Mouse (Mus musculus) limb, embryonic 14.5 days (tissue): Measurements from ENCODE around the gene Rgs6. TPM values are rescaled to one million over a fixed set of nuclear protein-coding genes. Genes with fewer than 3 reads are reported as not detected.

Experiments
- ATAC-seq: fragments of 200-750 bp; cut with Nextera tagmentation; 2 replicates; pipeline ENCODE4 v1.8.0; 2017; ENCODE audit warnings: low read depth, moderate number of reproducible peaks, moderate TSS enrichment; ENCODE audit not compliant: low FRiP score
- DNase-seq: peaks from one replicate; pipeline ENCODE4 v3.0.0-alpha.2; 2015; ENCODE audit warnings: low spot score
- H3K27ac ChIP-seq: fragments of 300-500 bp; sonication (generic); replicated peaks from 2 replicates; pipeline ENCODE4 v1.5.1; 2014; ENCODE audit warnings: low read depth, mild to moderate bottlenecking, low read length, moderate library complexity, mixed read lengths
- H3K27me3 ChIP-seq: fragments of 300-500 bp; sonication (generic); 2 replicates; pipeline ENCODE4 v1.6.1; 2014; ENCODE audit warnings: low read length, mixed read lengths; ENCODE audit not compliant: control insufficient read depth, insufficient read depth
- H3K36me3 ChIP-seq: fragments of 300-500 bp; sonication (generic); 2 replicates; pipeline ENCODE4 v1.6.1; 2014; ENCODE audit warnings: mild to moderate bottlenecking, low read length, moderate library complexity, mixed read lengths; ENCODE audit not compliant: control insufficient read depth, insufficient read depth
- H3K4me1 ChIP-seq: fragments of 300-500 bp; sonication (generic); 2 replicates; pipeline ENCODE4 v1.6.1; 2014; ENCODE audit warnings: antibody characterized with exemption, low read length, mixed read lengths; ENCODE audit not compliant: control insufficient read depth, insufficient read depth
- H3K4me2 ChIP-seq: fragments of 300-500 bp; sonication (generic); replicated peaks from 2 replicates; pipeline ENCODE4 v1.6.1; 2014; ENCODE audit warnings: low read depth, mild to moderate bottlenecking, low read length, moderate library complexity; ENCODE audit not compliant: severe bottlenecking
- H3K4me3 ChIP-seq: fragments of 300-500 bp; sonication (generic); replicated peaks from 2 replicates; pipeline ENCODE4 v1.5.1; 2014; ENCODE audit warnings: low read length
- H3K9ac ChIP-seq: fragments of 300-500 bp; sonication (generic); 2 replicates; pipeline ENCODE4 v1.6.1; 2014; ENCODE audit warnings: mild to moderate bottlenecking, low read depth, low read length, moderate library complexity; ENCODE audit not compliant: severe bottlenecking
- H3K9me3 ChIP-seq: fragments of 300-500 bp; sonication (generic); 2 replicates; pipeline ENCODE4 v1.6.1; 2016; ENCODE audit warnings: low read length; ENCODE audit not compliant: control insufficient read depth
- POLR2A ChIP-seq: fragments of 200-500 bp; IDR thresholded peaks from 2 replicates; pipeline ENCODE4 v1.8.0; 2012; ENCODE audit warnings: inconsistent platforms, mild to moderate bottlenecking, moderate library complexity, borderline replicate concordance; ENCODE audit not compliant: insufficient read depth, insufficient read length; ENCODE audit errors: extremely low read depth
- WGBS: fragments of 180-500 bp; shearing (Covaris S2); extraction: QIAGEN DNeasy Blood & Tissue Kit; methylation state at CpG from one replicate; pipeline ENCODE4 v1.1.7; 2014; 5-methylcytosine and 5-hydroxymethylcytosine counted together
- polyA plus RNA-seq, 2 experiments: library from polyadenylated mRNA; depleted of rRNA in 1 of 2; stranded (reverse) in 1 of 2; unstranded in 1 of 2; fragments of >200 nt; fragmentation: Nextera tagmentation in 1 of 2; extraction: Ambion mirVana in 1 of 2; gene quantifications; 2 replicates each; pipeline versions ENCODE4 v1.2.1 to v1.2.3; 2012 to 2014

Gene Rgs6
- polyA plus RNA-seq, 2 experiments, result 1.2 to 1.5 TPM

DNA sequence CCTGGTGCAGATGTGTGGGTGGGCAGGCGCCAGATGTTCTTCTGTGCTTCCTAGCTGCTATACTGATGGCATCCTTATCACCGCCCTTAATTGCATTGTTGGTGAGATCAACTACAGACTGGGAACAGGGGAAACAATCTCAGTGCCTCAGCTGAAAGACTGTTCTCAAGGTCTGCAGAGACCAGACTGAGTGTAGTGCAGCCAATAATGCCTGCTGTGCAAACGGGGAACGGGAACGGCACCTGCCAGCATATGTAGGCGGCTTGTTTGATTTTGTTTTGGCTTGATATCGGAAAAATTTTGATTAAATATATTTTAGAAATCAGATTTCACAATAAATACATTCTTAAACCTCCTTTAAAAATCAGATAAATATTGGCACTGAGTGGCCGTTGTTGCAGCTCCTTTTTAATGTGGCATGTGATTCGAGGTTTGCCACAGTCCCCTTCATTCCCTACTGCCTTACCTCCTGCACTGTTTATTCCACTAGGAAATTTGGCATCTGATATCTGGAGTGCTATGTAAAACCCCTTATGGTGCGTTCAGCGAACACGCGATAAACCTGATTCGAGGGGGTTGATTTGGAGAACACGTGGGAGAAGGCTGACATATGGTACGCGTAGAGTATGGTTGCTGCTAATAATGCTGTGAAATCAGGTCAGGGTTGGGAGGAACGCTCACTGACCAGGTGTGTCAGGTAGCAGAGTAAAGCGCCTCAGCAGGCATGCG, 333.4 kb downstream of the Rgs6 start:
- 78% methylated on average over 20 of the region's 20 CpGs for WGBS
- Histone ChIP-seq H3K27me3 (no peaks in the 10 kb centered on the region), H3K4me3 (no peak overlapping the region), H3K9me3 (no peaks in the 10 kb centered on the region), H3K4me2 (no peak overlapping the region), H3K27ac (no peak overlapping the region), H3K36me3 (no peaks in the 10 kb centered on the region), H3K4me1 (peaks cover 4% of the 10 kb centered on the region), H3K9ac (no peak overlapping the region)
- no peak for ATAC-seq
- TF ChIP-seq POLR2A, result no peak
- no peak for DNase-seq

DNA sequence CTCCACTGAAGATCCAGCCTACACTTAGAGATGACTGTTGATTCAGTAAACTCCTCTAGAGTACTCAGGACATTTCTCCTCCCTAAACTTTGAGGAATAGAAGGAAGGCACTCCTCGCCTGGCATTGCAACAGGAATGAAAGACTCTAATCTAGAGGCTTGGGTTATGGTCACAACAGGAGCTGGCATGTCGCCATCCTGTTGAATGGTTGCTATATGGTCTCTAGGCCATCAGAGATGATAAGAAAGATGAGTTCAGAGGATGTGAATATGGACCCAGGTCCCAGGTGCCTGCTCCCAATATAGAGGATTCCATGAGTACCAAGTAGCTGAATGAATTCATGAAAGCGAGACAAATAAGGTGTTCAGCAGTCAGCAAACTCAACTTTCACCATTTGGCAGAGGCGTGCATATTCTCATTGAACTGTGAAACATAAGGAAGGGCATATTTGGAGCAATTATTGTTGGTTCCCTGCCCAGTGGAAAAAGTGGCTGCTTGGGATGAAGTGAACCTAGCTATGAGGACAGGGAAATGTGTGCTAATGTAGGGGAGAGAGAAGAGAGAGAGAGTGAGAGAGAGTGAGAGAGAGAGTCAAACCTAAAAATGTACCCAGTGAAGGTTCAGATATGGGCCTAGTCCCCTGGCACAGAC, 334.9 kb downstream of the Rgs6 start:
- no peaks in the 10 kb centered on the region for H3K9me3 ChIP-seq
- no peak for TF ChIP-seq POLR2A
- no peak overlapping the region for H3K27ac ChIP-seq
- ATAC-seq, result no peak
- DNase-seq, result peak; percentile 27
- H3K27me3 ChIP-seq, result no peaks in the 10 kb centered on the region
- H3K9ac ChIP-seq, result no peak overlapping the region
- no peak overlapping the region for H3K4me2 ChIP-seq
- H3K4me1 ChIP-seq, result peaks cover 4% of the 10 kb centered on the region
- H3K36me3 ChIP-seq, result no peaks in the 10 kb centered on the region
- no peak overlapping the region for H3K4me3 ChIP-seq
- WGBS, result 83% methylated on average over 4 of the region's 4 CpGs

DNA sequence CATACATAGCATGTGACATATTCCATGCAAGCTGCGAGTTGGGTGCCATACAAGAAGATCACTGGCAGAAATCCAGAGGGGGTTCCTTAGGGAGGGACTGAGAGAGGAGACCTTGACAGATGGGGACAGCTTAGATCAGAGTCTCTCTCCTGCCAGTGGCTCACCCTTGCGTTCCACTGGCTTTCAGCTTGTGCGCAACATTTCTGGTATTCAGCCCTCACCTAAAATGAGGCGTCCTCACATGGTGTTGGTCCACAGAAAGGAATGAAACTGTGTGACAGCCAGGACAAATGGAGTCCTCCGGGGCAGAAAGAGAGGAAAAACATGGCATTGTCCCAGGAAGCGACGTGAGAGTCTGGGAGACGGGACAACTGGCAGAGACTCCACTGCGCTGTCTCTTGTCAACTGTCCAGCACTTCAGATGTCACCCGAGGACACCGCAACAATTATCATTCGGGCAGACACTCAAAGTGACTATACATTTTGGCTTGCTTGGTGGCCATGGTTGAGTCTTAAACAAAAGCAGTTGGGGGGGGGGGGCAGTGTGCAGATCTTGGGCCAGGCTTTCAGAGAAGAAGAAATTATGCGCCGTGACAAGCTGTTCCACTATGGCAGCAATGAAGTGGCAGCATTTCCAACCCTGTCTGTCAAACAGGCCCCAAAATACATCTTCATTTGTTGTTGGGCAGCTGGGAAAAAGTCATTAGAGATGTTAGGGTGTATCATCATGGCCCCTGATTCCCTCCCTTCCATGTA, 344.8 kb downstream of the Rgs6 start:
- no peak overlapping the region for H3K4me3 ChIP-seq
- TF ChIP-seq POLR2A, result no peak
- H3K27me3 ChIP-seq, result no peaks in the 10 kb centered on the region
- DNase-seq (no peak), ATAC-seq (no peak)
- H3K36me3 ChIP-seq, result no peaks in the 10 kb centered on the region
- WGBS, result 89% methylated on average over 14 of the region's 14 CpGs
- H3K4me1 ChIP-seq, result peaks cover 10% of the 10 kb centered on the region; the same call in 1 of the 2 replicates
- H3K9me3 ChIP-seq, result no peaks in the 10 kb centered on the region
- H3K27ac ChIP-seq, result no peak overlapping the region
- H3K4me2 ChIP-seq, result no peak overlapping the region
- no peak overlapping the region for H3K9ac ChIP-seq

DNA sequence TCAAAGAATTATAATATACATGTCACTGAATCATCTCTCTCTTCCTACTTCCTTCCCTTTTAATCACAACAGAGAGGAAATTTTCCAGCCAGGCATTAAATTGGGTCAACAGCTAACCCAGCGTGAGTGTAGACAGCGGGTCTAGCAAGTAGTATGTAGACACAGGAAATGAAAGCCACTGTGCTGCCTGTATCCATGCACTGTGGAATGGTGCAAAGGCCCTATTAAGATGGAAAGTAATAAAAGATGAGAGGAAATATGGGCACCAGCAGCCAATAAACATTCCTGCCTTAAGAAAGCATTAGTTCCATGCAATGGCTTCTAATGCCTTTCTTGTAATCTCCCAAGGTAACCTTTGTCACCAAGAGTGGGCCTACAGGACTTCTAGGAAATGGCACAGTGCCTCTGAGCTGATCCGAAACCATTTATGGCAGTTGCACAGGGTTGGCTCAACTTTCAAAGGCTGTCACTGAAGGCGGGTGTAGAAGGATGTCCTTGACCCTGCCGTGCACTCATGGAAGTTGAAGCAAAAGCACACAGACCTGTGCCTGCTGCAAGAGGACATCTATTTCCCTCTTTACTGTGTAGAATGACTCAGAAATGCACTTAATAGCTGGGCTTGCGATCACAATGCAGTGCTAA, 347.1 kb downstream of the Rgs6 start:
- no peak for TF ChIP-seq POLR2A
- Histone ChIP-seq H3K9ac (no peak overlapping the region), H3K4me1 (peaks cover 11% of the 10 kb centered on the region; the same call in 1 of the 2 replicates), H3K27ac (no peak overlapping the region), H3K4me3 (no peak overlapping the region), H3K27me3 (no peaks in the 10 kb centered on the region), H3K4me2 (no peak overlapping the region), H3K9me3 (no peaks in the 10 kb centered on the region), H3K36me3 (no peaks in the 10 kb centered on the region)
- ATAC-seq (no peak), DNase-seq (peak; percentile 41)
- 28% methylated on average over 6 of the region's 6 CpGs for WGBS

DNA sequence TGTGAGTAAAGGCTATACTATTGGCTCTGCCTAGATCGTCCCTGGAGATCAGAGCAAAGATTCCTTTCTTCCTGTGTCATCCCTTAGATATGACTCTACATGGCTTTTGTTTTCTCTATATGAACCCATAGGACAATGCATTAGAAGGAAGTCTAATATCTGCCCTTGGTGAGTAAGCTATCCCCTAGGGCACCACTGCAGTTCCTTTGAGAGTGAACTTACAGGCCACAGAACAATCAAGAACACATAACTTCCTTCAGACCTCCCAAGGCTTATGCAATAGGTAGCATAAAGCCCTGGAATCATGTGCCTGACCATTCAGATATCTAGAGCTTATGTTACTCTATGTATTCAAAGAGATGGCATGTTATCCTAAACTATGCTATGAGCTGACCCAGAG, 347.7 kb downstream of the Rgs6 start:
- 85% methylated on average over 1 of the region's 1 CpGs for WGBS
- no peaks in the 10 kb centered on the region for H3K27me3 ChIP-seq
- H3K4me2 ChIP-seq, result no peak overlapping the region

More for the DNA sequence above, 347.7 kb downstream of the Rgs6 start:
- no peaks in the 10 kb centered on the region for H3K36me3 ChIP-seq
- DNase-seq (no peak), ATAC-seq (no peak)
- no peak overlapping the region for H3K9ac ChIP-seq
- no peak overlapping the region for H3K4me3 ChIP-seq
- H3K27ac ChIP-seq, result no peak overlapping the region
- peaks cover 16% of the 10 kb centered on the region for H3K4me1 ChIP-seq
- no peak for TF ChIP-seq POLR2A
- H3K9me3 ChIP-seq, result no peaks in the 10 kb centered on the region
